Mouse (Mus musculus) kidney, embryonic 15.5 days (tissue): ENCODE measurements around the gene Wipf1. TPM values are rescaled to one million over a fixed set of nuclear protein-coding genes. Genes with fewer than 3 reads are reported as not detected.

Experiments
- ATAC-seq: fragments of 200-750 bp; cut with Nextera tagmentation; replicated peaks from 2 replicates; pipeline ENCODE4 v1.8.0; 2017; ENCODE audit warnings: moderate TSS enrichment; ENCODE audit not compliant: low FRiP score
- H3K27ac ChIP-seq: fragments of 300-500 bp; sonication (generic); 2 replicates; pipeline ENCODE4 v1.5.1; 2015; ENCODE audit warnings: mild to moderate bottlenecking, inconsistent platforms
- H3K27me3 ChIP-seq: fragments of 300-500 bp; sonication (generic); 2 replicates; pipeline ENCODE4 v1.6.1; 2015; ENCODE audit warnings: inconsistent platforms
- H3K36me3 ChIP-seq: fragments of 300-500 bp; sonication (generic); 2 replicates; pipeline ENCODE4 v1.6.1; 2015; ENCODE audit warnings: inconsistent platforms
- H3K4me1 ChIP-seq: fragments of 300-500 bp; sonication (generic); 2 replicates; pipeline ENCODE4 v1.6.1; 2015; ENCODE audit warnings: inconsistent platforms
- H3K4me2 ChIP-seq: fragments of 300-500 bp; sonication (generic); 2 replicates; pipeline ENCODE4 v1.6.1; 2015; ENCODE audit warnings: moderate library complexity, mild to moderate bottlenecking, inconsistent platforms
- H3K4me3 ChIP-seq: fragments of 300-500 bp; sonication (generic); replicated peaks from 2 replicates; pipeline ENCODE4 v1.5.1; 2015; ENCODE audit warnings: mild to moderate bottlenecking, inconsistent platforms
- H3K9ac ChIP-seq: fragments of 300-500 bp; sonication (generic); 2 replicates; pipeline ENCODE4 v1.6.1; 2015; ENCODE audit warnings: mild to moderate bottlenecking, inconsistent platforms
- H3K9me3 ChIP-seq: fragments of 300-500 bp; sonication (generic); replicated peaks from 2 replicates; pipeline ENCODE4 v1.6.1; 2016; ENCODE audit warnings: inconsistent platforms
- WGBS: fragments of 180-500 bp; shearing (Covaris S2); methylation state at CpG from one replicate; pipeline ENCODE4 v1.1.7; 2015; ENCODE audit warnings: mixed read lengths; 5-methylcytosine and 5-hydroxymethylcytosine counted together
- polyA plus RNA-seq: library from polyadenylated mRNA; unstranded; fragments of >200 nt; fragmentation: Nextera tagmentation; extraction: Ambion mirVana; gene quantifications from 2 replicates; pipeline ENCODE4 v1.2.1, GENCODE M21; 2015

Wipf1 gene
- polyA plus RNA-seq, 1 experiment from 2014 or later: 9.7 TPM

- Histone ChIP-seq H3K27me3 (no peaks in the 10 kb centered on the region), H3K36me3 (no peaks in the 10 kb centered on the region), H3K27ac (no peak overlapping the region), H3K4me3 (no peak overlapping the region), H3K4me1 (no peaks in the 10 kb centered on the region), H3K9me3 (no peaks in the 10 kb centered on the region), H3K9ac (no peak overlapping the region), H3K4me2 (no peak overlapping the region)
- no peak for ATAC-seq
- 64% methylated on average over 4 of the region's 4 CpGs for WGBS
Measured at GRCm38 (mm10) chr2:73407662-73408061, 121.9 kb downstream of the Wipf1 start.

DNA sequence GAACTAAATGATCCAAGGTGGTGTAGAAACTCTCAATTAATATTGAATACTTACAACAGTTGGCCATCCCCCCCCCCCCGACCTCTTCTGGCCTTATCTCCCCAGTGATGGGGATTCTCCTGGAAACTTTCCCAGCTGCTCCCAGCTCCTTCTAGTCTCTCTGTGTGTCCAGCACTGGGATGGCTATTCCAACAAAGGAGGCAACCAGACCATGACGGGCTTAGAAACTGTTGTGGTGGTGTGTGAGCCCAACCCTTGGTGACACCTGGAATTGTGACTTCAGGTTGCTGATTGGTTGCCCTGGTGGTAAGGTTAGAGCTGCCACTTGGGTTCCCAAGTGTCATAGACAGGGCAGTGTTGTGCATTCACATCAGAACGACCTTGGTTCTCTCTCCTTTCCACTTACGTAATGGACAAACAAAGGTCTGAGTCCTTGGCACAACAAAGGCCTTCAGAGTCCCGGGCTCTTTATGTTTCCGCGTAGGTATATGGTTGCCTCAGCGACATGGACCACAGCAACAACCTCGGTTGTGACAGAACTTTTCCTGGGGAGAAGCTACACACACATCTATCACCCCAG is 123.1 kb downstream of the Wipf1 start:
- Histone ChIP-seq H3K4me2 (no peak overlapping the region), H3K36me3 (no peaks in the 10 kb centered on the region), H3K27ac (no peak overlapping the region), H3K27me3 (no peaks in the 10 kb centered on the region), H3K9ac (no peak overlapping the region), H3K4me3 (no peak overlapping the region), H3K4me1 (no peaks in the 10 kb centered on the region), H3K9me3 (no peaks in the 10 kb centered on the region)
- no peak for ATAC-seq
- WGBS: 81% methylated on average over 9 of the region's 9 CpGs

GRCm38 (mm10) chr2:73404980-73405379 is 124.6 kb downstream of the Wipf1 start:
- Histone ChIP-seq H3K9ac (no peak overlapping the region), H3K27ac (no peak overlapping the region), H3K4me1 (no peaks in the 10 kb centered on the region), H3K27me3 (no peaks in the 10 kb centered on the region), H3K9me3 (no peaks in the 10 kb centered on the region), H3K36me3 (no peaks in the 10 kb centered on the region), H3K4me3 (no peak overlapping the region), H3K4me2 (no peak overlapping the region)
- ATAC-seq: no peak
- WGBS: 92% methylated on average over 7 of the region's 7 CpGs

GRCm38 (mm10) chr2:73404442-73404841 is 125.1 kb downstream of the Wipf1 start:
- no peak overlapping the region for H3K27ac ChIP-seq
- ATAC-seq: no peak
- no peaks in the 10 kb centered on the region for H3K27me3 ChIP-seq
- no peaks in the 10 kb centered on the region for H3K36me3 ChIP-seq
- no peaks in the 10 kb centered on the region for H3K9me3 ChIP-seq
- no peak overlapping the region for H3K4me2 ChIP-seq
- 79% methylated on average over 9 of the region's 9 CpGs for WGBS
- H3K9ac ChIP-seq: no peak overlapping the region
- no peaks in the 10 kb centered on the region for H3K4me1 ChIP-seq
- no peak overlapping the region for H3K4me3 ChIP-seq

DNA sequence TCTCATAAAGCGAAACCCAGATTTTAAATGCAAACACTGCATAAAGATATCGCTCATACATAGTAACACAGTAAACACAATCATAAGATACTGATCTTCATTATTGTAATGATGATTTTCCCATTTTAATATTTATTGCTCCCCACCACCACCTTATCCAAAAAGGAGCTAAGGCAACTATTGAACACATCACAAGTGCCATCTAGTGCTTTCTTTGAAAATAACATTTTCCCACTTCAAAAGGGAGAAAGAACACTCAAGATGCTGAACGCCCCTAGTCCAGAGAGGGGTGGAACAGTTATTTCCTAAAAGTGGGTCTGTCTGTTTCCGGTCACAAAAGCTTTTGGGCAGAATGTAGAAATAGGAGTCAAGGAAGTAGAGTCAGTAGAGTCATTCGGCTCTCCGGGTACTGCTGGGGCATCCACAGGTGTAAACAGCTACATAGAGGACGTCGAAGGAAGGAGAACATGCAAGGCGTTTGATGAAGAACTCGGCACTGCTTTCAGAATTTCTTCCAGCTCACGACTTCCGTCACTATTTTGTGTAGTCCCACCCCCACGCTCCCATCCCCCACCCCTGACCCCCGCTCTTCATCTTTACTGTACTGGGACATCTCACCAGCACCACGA is 126.0 kb downstream of the Wipf1 start:
- no peaks in the 10 kb centered on the region for H3K9me3 ChIP-seq
- ATAC-seq: no peak
- H3K4me2 ChIP-seq: no peak overlapping the region
- 76% methylated on average over 15 of the region's 15 CpGs for WGBS
- no peaks in the 10 kb centered on the region for H3K4me1 ChIP-seq
- H3K9ac ChIP-seq: no peak overlapping the region
- no peak overlapping the region for H3K27ac ChIP-seq
- no peak overlapping the region for H3K4me3 ChIP-seq
- no peaks in the 10 kb centered on the region for H3K36me3 ChIP-seq
- no peaks in the 10 kb centered on the region for H3K27me3 ChIP-seq

DNA sequence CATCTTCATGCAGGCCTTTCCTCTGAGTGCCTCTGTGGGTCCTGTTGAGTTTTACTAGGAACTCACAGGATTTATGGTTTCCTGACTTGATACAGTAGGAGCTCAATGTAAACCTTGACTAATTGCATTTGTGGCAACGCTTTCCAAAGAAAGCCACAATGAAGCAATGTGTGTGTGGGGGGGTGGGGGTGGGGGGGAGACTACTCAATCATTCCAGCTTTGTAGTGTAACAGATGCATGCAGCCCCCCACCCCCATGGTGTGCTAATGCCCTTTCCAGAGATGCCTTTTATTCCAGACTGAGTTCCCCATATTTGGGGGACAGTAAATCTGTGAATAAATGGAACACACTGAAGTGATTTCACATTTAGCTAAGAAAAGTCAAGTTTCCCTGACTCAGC is 127.8 kb downstream of the Wipf1 start:
- no peaks in the 10 kb centered on the region for H3K9me3 ChIP-seq
- 17% methylated on average over 1 of the region's 1 CpGs for WGBS
- no peaks in the 10 kb centered on the region for H3K4me1 ChIP-seq
- H3K9ac ChIP-seq: no peak overlapping the region
- no peak overlapping the region for H3K4me2 ChIP-seq
- no peak overlapping the region for H3K4me3 ChIP-seq
- H3K27ac ChIP-seq: no peak overlapping the region
- no peak for ATAC-seq
- H3K27me3 ChIP-seq: no peaks in the 10 kb centered on the region
- no peaks in the 10 kb centered on the region for H3K36me3 ChIP-seq

- Histone ChIP-seq H3K27ac (no peak overlapping the region), H3K9me3 (no peaks in the 10 kb centered on the region), H3K36me3 (no peaks in the 10 kb centered on the region), H3K4me3 (no peak overlapping the region), H3K27me3 (no peaks in the 10 kb centered on the region), H3K9ac (no peak overlapping the region), H3K4me2 (no peak overlapping the region), H3K4me1 (no peaks in the 10 kb centered on the region)
- ATAC-seq: no peak
- WGBS: 93% methylated on average over 2 of the region's 2 CpGs
Measured at GRCm38 (mm10) chr2:73397476-73397875, 132.1 kb downstream of the Wipf1 start.

DNA sequence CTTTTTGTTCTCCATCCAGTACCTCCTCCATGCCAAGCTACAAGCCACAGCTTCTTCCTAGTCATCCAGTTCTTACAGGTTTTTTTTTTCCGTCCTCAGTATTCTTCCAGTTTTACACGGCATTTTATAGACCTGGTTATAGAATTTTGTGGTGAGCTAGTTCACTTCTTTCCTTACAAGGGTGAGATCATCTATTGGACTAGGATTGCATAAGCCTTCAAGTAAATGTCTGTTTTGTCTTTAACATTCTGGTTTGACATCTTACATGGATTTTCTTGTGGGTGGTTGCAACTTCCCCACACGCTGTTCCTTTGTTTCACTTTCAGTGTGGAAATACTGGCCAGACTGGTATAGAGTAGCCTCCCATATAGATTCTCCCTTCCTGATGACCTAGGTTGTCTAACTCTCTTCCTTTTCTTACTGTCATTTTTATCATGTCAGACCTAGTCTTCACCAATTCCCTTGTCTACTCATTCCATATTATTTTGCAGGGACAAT is 132.7 kb downstream of the Wipf1 start:
- Histone ChIP-seq H3K4me1 (no peaks in the 10 kb centered on the region), H3K27ac (no peak overlapping the region), H3K9ac (no peak overlapping the region), H3K36me3 (no peaks in the 10 kb centered on the region), H3K4me3 (no peak overlapping the region), H3K9me3 (no peaks in the 10 kb centered on the region), H3K4me2 (no peak overlapping the region), H3K27me3 (no peaks in the 10 kb centered on the region)
- no peak for ATAC-seq
- WGBS: 93% methylated on average over 3 of the region's 3 CpGs

DNA sequence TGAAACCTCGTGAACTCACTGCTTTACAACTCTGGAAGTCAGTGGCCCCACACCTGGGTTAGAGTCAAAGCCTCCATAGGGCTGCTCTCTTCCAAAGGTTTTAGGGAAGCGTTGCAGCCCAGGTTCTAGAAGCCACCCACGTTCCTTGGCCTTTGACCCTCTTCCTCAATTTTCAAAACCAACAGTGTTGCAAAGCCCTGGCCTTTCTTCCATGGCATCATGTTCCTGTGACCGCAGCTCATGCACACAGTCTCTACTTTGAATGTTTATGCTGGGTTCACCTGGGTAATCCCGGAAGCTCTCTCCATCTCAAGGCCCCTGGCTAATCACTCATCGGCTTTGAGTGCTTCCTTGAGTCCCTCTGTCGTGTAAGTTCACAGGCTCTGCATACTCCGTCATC is 134.0 kb downstream of the Wipf1 start:
- Histone ChIP-seq H3K36me3 (no peaks in the 10 kb centered on the region), H3K27me3 (no peaks in the 10 kb centered on the region), H3K27ac (no peak overlapping the region), H3K4me1 (no peaks in the 10 kb centered on the region), H3K4me3 (no peak overlapping the region), H3K9me3 (no peaks in the 10 kb centered on the region), H3K4me2 (no peak overlapping the region), H3K9ac (no peak overlapping the region)
- no peak for ATAC-seq
- 78% methylated on average over 8 of the region's 8 CpGs for WGBS

DNA sequence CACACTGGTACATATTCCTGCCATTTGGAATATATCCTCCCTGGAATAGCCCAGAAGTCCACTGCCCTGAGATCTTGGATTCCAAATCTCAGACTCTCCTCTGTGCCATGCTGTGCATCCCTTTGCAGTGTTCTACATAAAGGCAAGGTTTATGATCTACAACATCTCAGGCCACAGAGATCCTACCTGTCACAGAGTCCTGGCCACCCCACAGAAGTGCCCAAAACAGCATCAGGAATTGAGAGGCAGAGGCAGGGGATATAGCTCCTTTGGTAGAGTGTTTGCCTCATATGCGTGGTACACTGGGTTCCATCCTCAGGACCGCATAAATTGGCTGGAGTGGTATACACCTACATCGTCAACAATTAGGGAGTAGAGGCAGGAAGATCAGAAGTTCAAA is 135.1 kb downstream of the Wipf1 start:
- H3K4me3 ChIP-seq: no peak overlapping the region
- no peaks in the 10 kb centered on the region for H3K4me1 ChIP-seq
- no peak overlapping the region for H3K4me2 ChIP-seq
- ATAC-seq: no peak
- H3K27ac ChIP-seq: no peak overlapping the region
- no peak overlapping the region for H3K9ac ChIP-seq
- 80% methylated on average over 3 of the region's 3 CpGs for WGBS
- H3K36me3 ChIP-seq: no peaks in the 10 kb centered on the region
- H3K27me3 ChIP-seq: no peaks in the 10 kb centered on the region
- H3K9me3 ChIP-seq: no peaks in the 10 kb centered on the region

GRCm38 (mm10) chr2:73392772-73393171 is 136.8 kb downstream of the Wipf1 start:
- WGBS: 83% methylated on average over 2 of the region's 2 CpGs

GRCm38 (mm10) chr2:73389951-73390350 is 139.6 kb downstream of the Wipf1 start:
- ATAC-seq: no peak
- no peak overlapping the region for H3K27ac ChIP-seq
- H3K9ac ChIP-seq: no peak overlapping the region
- no peaks in the 10 kb centered on the region for H3K27me3 ChIP-seq
- no peak overlapping the region for H3K4me2 ChIP-seq
- 90% methylated on average over 3 of the region's 3 CpGs for WGBS
- peaks cover 11% of the 10 kb centered on the region for H3K4me1 ChIP-seq
- no peak overlapping the region for H3K4me3 ChIP-seq
- H3K36me3 ChIP-seq: no peaks in the 10 kb centered on the region
- H3K9me3 ChIP-seq: no peaks in the 10 kb centered on the region

More at GRCm38 (mm10) chr2:73392772-73393171, 136.8 kb downstream of the Wipf1 start:
- H3K27me3 ChIP-seq: no peaks in the 10 kb centered on the region
- H3K9me3 ChIP-seq: no peaks in the 10 kb centered on the region
- H3K9ac ChIP-seq: no peak overlapping the region
- ATAC-seq: no peak
- H3K27ac ChIP-seq: no peak overlapping the region
- no peak overlapping the region for H3K4me2 ChIP-seq
- no peaks in the 10 kb centered on the region for H3K4me1 ChIP-seq
- no peaks in the 10 kb centered on the region for H3K36me3 ChIP-seq
- H3K4me3 ChIP-seq: no peak overlapping the region

GRCm38 (mm10) chr2:73387806-73388205 is 141.7 kb downstream of the Wipf1 start:
- no peak for ATAC-seq
- Histone ChIP-seq H3K9ac (no peak overlapping the region), H3K9me3 (no peaks in the 10 kb centered on the region), H3K27me3 (0 out of 2 replicates have a peak, but pooled peaks cover 2% of the 10 kb centered on the region), H3K4me1 (peaks cover 11% of the 10 kb centered on the region), H3K4me3 (no peak overlapping the region), H3K4me2 (no peak overlapping the region), H3K36me3 (no peaks in the 10 kb centered on the region), H3K27ac (no peak overlapping the region)
- WGBS: 93% methylated on average over 1 of the region's 1 CpGs
